Mouse (Mus musculus): ENCODE results near the gene Slc19a2.

- no peak for TF ChIP-seq CTCF (IDR thresholded peaks at IDR 0.05; ENCODE audit: extremely low read depth, insufficient read depth, insufficient read length, insufficient replicate concordance)
- no peak for TF ChIP-seq POLR2A (IDR thresholded peaks at IDR 0.05; ENCODE audit: low read depth, low read length)
Observed at GRCm38 (mm10) chr1:164235078-164235477, 13.8 kb upstream of the Slc19a2 start.

All from spleen, adult 2 months (tissue).